Mouse (Mus musculus): ENCODE measurements around the gene Rasgrp2. TPM values are rescaled to one million over a fixed set of nuclear protein-coding genes. Genes with fewer than 3 reads are reported as not detected.
A peak's percentile ranks its signal among the peaks of the same experiment; 100 is the strongest.

Rasgrp2 gene
- polyA plus RNA-seq, 1 experiment from 2014 or later: 61.6 TPM

DNA sequence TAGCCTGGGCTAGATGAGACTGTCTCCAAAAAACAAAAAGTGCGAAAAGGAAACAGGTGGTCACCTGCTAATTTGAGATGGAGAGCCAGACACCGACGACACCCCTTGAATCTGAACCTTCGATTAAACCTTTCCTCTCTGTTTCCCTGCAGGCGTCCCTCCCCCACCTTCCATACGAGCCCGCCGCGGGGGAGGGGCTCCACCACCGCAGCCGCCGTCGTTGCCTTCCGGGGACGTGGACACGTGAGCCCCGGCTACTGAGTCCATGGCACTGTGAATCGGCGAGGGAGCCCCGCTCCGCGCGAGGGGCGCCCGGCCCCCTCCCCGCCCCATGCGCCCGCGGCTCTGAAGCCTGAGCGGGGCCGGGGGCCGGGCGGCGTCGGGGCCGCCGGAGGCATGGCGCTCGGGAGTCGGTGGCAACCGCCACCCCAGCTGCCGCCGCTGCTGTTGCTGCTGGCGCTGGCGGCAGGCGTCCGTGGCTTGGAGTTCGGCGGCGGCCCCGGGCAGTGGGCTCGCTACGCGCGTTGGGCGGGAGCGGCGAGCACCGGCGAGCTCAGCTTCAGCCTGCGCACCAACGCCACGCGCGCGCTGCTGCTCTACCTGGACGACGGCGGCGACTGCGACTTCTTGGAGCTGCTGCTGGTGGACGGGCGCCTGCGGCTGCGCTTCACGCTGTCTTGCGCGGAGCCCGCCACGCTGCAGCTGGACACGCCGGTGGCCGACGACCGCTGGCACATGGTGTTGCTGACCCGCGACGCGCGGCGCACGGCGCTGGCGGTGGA lies 28.7 kb downstream of the Rasgrp2 start:
- DNase-seq (ENCODE audit: low spot score): no peak
- H3K36me3 ChIP-seq: no peaks in the 10 kb centered on the region
- peak overlapping the region; percentile 55 for H3K4me3 ChIP-seq
- H3K27ac ChIP-seq: no peak overlapping the region
- peaks cover 96% of the 10 kb centered on the region for H3K27me3 ChIP-seq (ENCODE audit: insufficient read depth, poor library complexity, severe bottlenecking)
- 2% methylated on average over 94 of the region's 94 CpGs for WGBS
- H3K9me3 ChIP-seq: no peaks in the 10 kb centered on the region
- H3K4me1 ChIP-seq: peaks cover 14% of the 10 kb centered on the region

DNA sequence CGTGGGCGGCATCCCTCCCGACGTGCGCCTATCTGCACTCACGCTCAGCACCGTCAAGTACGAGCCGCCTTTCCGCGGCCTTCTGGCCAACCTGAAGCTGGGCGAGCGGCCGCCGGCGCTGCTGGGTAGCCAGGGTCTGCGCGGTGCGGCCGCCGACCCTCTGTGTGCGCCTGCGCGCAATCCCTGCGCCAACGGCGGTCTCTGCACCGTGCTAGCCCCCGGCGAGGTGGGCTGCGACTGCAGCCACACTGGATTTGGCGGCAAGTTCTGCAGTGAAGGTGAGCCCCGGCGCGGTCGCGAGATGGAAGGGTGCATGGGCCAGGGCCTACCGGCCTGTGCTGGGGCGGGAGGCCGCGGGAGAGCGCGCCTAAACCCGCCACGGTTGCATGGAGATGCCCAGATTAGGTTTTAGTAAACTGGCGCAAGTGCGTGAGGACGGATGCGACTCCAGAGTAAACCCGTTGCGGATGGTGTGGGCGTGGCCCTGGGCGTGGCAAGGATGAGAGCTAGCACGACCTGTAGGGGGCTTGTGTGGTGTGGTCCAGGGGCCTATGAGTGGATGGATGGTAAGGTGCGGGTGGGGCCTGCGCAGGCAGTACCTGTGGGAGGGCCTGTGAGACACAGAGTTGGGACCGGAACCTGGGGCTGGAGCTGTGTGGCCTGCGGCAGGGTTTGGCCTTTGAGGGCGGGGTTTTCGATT lies 29.5 kb downstream of the Rasgrp2 start:
- DNase-seq (ENCODE audit: low spot score): no peak
- WGBS: under 1% methylated on average over 60 of the region's 60 CpGs
- H3K4me1 ChIP-seq: peaks cover 14% of the 10 kb centered on the region
- H3K4me3 ChIP-seq: peak overlapping the region; percentile 55
- H3K27ac ChIP-seq: no peak overlapping the region
- no peaks in the 10 kb centered on the region for H3K9me3 ChIP-seq
- H3K27me3 ChIP-seq (ENCODE audit: insufficient read depth, poor library complexity, severe bottlenecking): peaks cover 93% of the 10 kb centered on the region
- H3K36me3 ChIP-seq: no peaks in the 10 kb centered on the region

DNA sequence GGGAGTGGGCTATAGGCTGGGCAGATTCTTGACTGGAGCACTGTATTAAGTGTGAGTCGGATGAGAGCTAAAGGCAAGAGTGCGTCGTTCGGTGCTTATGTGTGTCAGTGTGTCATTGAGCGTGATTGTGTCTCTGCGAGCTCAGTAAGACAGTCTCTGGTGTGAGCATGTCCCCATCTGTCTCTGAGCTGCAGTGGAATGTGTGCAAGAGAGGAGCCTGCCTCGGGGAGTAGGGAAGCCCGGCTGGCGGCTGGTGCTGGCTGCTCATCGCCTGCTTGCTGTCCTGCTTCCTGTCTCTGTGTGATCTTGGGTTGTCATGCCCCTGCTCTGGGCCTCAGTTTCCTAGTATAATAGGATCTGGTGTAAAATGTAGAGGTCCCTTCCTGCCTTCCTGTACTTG lies 43.9 kb downstream of the Rasgrp2 start:
- Histone ChIP-seq H3K27ac (no peak overlapping the region), H3K36me3 (no peaks in the 10 kb centered on the region), H3K4me1 (peaks cover 5% of the 10 kb centered on the region; the same call in 1 of the 2 replicates), H3K27me3 (ENCODE audit: insufficient read depth, poor library complexity, severe bottlenecking) (peaks cover 69% of the 10 kb centered on the region), H3K4me3 (no peak overlapping the region), H3K9me3 (no peaks in the 10 kb centered on the region)
- DNase-seq (ENCODE audit: low spot score): no peak
- WGBS: 60% methylated on average over 10 of the region's 10 CpGs

DNA sequence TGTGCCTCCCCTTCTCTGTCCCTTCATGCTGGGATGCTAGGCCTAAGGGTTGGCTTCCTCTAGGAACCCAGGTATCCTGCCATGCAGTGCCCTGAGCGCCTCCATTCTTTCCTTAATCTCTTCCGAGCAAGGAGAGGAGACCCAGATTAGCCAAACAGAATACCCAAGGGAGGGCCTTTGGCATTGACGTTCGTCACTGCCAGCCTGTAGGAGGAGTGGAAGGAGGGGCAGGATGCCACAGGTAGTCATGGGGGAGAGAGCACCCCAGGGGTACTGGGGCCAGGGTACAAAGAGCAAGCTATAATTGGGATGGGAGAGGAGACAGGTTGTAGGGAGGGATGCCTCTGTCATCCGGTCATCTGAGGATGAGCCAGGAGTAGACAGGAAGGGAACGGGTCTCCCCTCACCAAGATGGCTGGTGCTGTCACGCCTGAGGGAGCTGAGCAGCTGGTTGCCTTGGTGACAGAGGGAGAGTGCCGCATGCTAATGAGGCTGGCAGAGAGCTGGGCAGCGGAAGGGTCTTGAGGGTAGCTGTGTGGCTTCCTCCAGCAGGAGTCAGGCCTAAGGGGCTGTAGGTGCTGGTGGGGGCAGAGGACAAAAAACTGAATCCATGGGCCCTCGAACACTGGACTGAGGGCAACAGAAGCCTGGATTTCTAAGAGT lies 46.8 kb downstream of the Rasgrp2 start:
- Histone ChIP-seq H3K9me3 (no peaks in the 10 kb centered on the region), H3K4me1 (peaks cover 15% of the 10 kb centered on the region), H3K27ac (no peak overlapping the region), H3K4me3 (no peak overlapping the region), H3K36me3 (no peaks in the 10 kb centered on the region), H3K27me3 (ENCODE audit: insufficient read depth, poor library complexity, severe bottlenecking) (peaks cover 88% of the 10 kb centered on the region)
- WGBS: 37% methylated on average over 10 of the region's 10 CpGs
- no peak for DNase-seq (ENCODE audit: low spot score)

DNA sequence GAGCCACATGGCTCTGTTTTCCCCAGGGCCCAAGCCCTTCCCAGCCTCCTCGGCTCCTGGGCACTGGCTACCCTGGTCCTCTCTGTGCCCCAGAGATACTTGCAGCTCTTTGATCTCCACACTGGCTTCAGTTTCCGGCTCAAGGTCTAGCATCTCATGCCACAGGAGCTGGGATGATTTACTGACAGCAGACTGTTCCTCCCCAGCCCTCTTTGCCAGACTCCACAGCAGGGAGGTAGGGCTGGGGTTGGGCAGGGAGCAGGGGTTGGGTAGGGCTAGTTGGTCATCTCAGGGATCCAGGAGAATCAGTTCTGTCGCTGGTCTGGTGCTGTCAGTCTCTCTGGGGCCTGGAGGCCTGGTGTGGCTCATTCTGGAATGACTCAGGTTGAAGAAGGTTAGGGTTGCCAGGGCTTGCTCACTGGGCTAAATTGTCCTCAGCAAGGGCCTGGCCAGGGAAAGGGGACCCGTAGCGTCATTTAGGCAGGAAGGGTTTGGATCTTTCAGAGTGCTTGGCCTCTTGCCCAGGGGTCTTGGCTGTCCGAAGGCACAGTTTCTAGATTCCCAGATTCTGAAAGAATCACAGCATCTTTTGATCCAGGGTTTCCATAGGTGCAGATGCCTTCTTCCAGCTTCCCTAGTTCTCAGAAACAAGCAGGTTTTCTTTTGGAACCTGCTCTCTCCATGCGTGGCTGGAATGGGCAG lies 47.7 kb downstream of the Rasgrp2 start:
- Histone ChIP-seq H3K4me3 (no peak overlapping the region), H3K27me3 (ENCODE audit: insufficient read depth, poor library complexity, severe bottlenecking) (peaks cover 91% of the 10 kb centered on the region), H3K4me1 (peaks cover 15% of the 10 kb centered on the region), H3K27ac (no peak overlapping the region), H3K36me3 (no peaks in the 10 kb centered on the region), H3K9me3 (no peaks in the 10 kb centered on the region)
- WGBS: 54% methylated on average over 7 of the region's 7 CpGs
- no peak for DNase-seq (ENCODE audit: low spot score)

DNA sequence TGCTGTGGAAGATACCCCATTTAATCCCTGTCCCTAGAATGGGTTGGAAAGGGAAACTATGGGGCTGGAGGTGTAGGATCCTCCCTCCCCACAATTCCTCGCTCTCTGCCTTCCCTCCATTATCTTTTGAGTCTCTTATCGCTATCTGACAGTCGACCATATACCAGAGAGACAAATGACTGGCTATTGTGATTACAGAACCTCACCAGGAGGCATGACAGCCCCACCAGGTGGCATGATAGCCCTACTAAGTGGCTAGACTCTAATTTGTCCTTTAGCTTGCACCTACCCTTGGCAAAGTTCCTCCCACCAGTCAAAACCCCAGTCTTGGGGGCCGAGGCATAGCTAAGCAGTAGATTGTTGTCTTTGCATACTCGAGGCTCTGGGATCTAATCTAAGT lies 49.6 kb downstream of the Rasgrp2 start:
- peaks cover 83% of the 10 kb centered on the region for H3K27me3 ChIP-seq (ENCODE audit: insufficient read depth, poor library complexity, severe bottlenecking)
- WGBS: 10% methylated on average over 5 of the region's 5 CpGs
- H3K9me3 ChIP-seq: no peaks in the 10 kb centered on the region
- DNase-seq (ENCODE audit: low spot score): no peak
- peaks cover 27% of the 10 kb centered on the region for H3K4me1 ChIP-seq
- no peak overlapping the region for H3K27ac ChIP-seq
- H3K36me3 ChIP-seq: no peaks in the 10 kb centered on the region
- H3K4me3 ChIP-seq: peak overlapping the region; percentile 39

DNA sequence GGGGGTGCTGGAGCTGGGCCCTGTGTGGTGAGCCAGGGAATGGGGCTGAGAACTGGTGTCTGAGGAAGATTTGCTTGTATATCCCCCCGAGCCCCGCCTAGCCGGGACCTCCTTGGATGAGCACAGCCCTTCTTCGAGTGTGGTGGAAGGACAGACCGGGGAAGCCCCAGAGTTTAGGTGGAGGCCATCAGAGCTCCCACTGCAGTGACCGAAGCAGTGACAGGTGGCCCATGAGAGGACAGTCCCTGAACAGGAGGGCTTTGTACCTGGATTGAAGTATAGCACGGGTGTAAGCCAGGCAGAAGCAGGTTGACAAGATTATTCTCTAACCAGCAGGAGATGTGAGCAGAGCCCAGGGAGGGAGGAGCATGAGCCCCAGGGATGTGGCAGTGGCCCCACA lies 50.7 kb downstream of the Rasgrp2 start:
- Histone ChIP-seq H3K4me1 (peaks cover 27% of the 10 kb centered on the region), H3K9me3 (no peaks in the 10 kb centered on the region), H3K27me3 (ENCODE audit: insufficient read depth, poor library complexity, severe bottlenecking) (peaks cover 84% of the 10 kb centered on the region), H3K36me3 (no peaks in the 10 kb centered on the region), H3K27ac (no peak overlapping the region), H3K4me3 (no peak overlapping the region)
- no peak for DNase-seq (ENCODE audit: low spot score)
- WGBS: 65% methylated on average over 7 of the region's 7 CpGs

DNA sequence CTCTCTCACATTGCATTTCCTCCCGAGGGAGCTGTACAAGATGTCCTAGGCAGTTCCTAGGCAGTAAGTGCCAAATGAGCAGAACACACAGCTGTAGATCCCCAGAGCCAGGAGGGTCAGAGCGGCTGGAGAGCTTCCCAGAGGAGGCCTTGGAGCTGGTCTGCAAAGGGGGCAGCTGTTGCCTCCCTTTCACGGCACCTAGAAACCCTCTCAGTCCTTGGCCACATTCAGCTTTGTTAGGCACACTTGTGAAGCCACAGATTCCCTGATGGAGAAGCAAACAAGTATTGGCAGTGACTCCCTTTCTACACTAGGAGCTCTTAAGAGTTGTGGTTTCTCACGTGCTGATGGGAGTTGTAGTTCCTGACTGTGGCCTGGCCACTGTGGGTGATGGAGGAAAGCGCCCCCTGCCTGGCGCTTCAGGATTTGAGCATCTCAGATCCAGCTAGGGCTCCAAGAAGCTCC lies 52.9 kb downstream of the Rasgrp2 start:
- Histone ChIP-seq H3K36me3 (no peaks in the 10 kb centered on the region), H3K9me3 (no peaks in the 10 kb centered on the region), H3K27me3 (ENCODE audit: insufficient read depth, poor library complexity, severe bottlenecking) (peaks cover 80% of the 10 kb centered on the region), H3K4me1 (peaks cover 23% of the 10 kb centered on the region), H3K4me3 (no peak overlapping the region), H3K27ac (no peak overlapping the region)
- DNase-seq (ENCODE audit: low spot score): peak; percentile 84
- 23% methylated on average over 6 of the region's 6 CpGs for WGBS

DNA sequence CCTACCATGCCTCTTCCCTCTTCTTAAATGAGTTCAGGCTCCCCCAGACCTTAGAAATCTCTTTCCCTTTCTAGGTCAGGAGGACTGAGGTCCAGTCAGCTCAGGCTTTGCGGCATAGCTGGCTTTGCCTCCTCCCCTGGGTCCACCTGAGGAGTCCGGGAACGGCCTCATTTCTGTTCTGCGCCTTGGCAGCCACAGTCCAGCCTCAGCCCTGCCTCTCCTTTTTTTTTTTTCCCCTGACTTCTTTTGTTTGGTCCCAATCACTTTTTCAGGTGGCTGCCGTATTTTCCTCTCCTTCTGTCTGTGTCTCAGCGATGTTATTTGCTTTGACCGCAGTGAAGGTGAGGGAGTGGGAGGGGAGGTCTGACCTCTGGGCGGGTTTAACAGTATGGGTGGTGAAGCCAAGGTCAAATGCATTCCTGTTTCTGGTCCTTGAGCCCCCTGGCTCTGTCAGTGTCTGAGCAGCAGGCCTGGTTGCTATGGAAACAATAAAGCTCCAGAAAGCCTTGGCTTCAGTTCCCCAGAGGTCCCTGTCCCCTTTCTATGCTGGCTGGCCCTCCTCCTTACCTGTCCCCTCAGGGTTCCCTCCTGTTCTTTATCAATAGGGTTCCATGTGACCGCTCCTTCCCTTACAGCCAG lies 53.7 kb downstream of the Rasgrp2 start:
- Histone ChIP-seq H3K4me3 (no peak overlapping the region), H3K4me1 (peaks cover 23% of the 10 kb centered on the region), H3K36me3 (no peaks in the 10 kb centered on the region), H3K27ac (peak overlapping the region; percentile 10; the same call in 1 of the 2 replicates), H3K9me3 (no peaks in the 10 kb centered on the region), H3K27me3 (ENCODE audit: insufficient read depth, poor library complexity, severe bottlenecking) (peaks cover 73% of the 10 kb centered on the region)
- WGBS: 60% methylated on average over 9 of the region's 9 CpGs
- no peak for DNase-seq (ENCODE audit: low spot score)

DNA sequence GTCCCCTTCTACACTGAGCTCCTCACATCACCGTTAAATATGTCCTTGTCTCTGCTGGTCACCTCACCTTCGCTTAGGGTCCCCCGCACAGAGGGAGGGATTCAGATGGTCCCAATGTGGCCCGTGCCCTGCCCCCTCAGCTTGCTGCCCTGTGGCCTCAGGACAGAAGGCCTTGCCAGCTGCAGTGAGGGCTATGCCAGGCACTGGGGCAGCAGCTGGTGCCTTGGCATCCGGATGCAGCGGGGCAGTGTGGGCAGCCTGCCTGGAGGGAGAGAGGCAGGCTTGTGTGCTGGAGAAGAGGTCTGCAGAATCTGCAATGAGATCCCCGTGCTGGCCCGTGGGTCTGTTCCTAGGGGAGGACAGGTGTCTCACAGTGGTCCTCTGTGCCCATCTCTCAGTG lies 54.2 kb downstream of the Rasgrp2 start:
- WGBS: 82% methylated on average over 8 of the region's 8 CpGs
- Histone ChIP-seq H3K9me3 (no peaks in the 10 kb centered on the region), H3K4me3 (no peak overlapping the region), H3K4me1 (peaks cover 20% of the 10 kb centered on the region), H3K36me3 (no peaks in the 10 kb centered on the region), H3K27ac (no peak overlapping the region), H3K27me3 (ENCODE audit: insufficient read depth, poor library complexity, severe bottlenecking) (peaks cover 68% of the 10 kb centered on the region)
- DNase-seq (ENCODE audit: low spot score): no peak

DNA sequence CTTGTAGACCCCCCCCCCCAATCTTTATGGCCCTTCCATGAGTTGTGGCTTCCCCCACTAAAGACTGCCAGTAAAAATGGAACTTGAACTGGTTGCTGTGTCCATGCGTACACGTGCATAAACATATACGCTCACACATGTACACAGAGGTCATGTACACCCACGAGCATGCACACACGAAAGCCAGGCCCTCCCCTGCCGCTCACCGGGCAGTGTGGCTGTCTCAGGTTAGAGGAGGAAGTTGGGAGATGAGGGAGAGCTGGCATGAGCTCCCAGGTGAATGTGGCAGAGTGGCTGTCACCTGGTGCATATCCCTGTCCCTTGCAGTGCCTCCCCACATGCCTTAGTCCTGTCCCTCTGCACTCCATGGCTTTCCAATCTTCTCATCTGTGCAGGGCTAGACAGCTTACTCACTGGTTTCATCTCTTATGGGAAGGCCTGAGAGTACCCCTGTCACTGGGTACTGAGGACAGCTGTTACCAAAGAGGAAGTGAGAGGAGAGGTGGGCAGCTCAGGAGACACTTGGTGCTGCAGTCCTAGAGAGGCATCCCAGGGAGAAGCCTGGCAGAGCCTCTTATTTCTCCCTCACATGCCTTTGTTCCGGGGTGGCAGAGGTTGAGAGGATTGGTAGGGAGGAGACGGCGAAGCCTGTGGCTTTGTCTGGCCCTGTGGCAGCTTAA lies 55.0 kb downstream of the Rasgrp2 start:
- Histone ChIP-seq H3K27ac (no peak overlapping the region), H3K9me3 (no peaks in the 10 kb centered on the region), H3K27me3 (ENCODE audit: insufficient read depth, poor library complexity, severe bottlenecking) (peaks cover 60% of the 10 kb centered on the region), H3K4me1 (peaks cover 13% of the 10 kb centered on the region; the same call in 1 of the 2 replicates), H3K36me3 (no peaks in the 10 kb centered on the region), H3K4me3 (no peak overlapping the region)
- DNase-seq (ENCODE audit: low spot score): no peak
- 82% methylated on average over 10 of the region's 10 CpGs for WGBS

DNA sequence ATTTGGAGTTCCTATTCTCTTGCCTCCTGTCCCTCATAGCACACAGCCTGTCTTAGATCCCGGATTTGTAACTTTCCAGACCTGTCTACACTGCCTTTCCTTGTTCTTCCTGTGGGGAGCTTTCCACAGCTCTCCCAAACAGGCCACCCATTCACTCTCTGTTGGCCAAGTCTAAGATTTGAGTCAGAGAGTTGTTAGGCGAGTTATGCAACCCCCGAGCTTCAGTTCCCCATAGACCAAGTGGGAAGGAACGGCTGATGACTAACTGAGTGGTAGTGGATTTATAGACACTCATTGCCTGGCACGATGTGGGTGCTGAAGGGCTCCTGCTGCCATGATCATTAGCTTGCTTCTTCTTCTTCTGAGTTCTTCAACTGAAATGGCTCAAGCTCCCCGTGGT lies 60.4 kb downstream of the Rasgrp2 start:
- WGBS: 82% methylated on average over 6 of the region's 6 CpGs
- no peak for DNase-seq (ENCODE audit: low spot score)
- no peaks in the 10 kb centered on the region for H3K9me3 ChIP-seq
- no peak overlapping the region for H3K27ac ChIP-seq
- peaks cover 47% of the 10 kb centered on the region for H3K27me3 ChIP-seq (ENCODE audit: insufficient read depth, poor library complexity, severe bottlenecking)
- no peak overlapping the region for H3K4me3 ChIP-seq
- H3K4me1 ChIP-seq: peaks cover 5% of the 10 kb centered on the region; the same call in 1 of the 2 replicates
- H3K36me3 ChIP-seq: no peaks in the 10 kb centered on the region
